Mouse (Mus musculus): ENCODE results near the gene Slain2. TPM values are rescaled to one million over a fixed set of nuclear protein-coding genes. Genes with fewer than 3 reads are reported as not detected.
"Not testable (repeated sequence)": the region's sequence is repeated elsewhere in the genome, so short reads cannot be mapped to it uniquely, and the experiment has no call there.

The Slain2 gene
- polyA plus RNA-seq, 1 experiment from 2014 or later, result 24.9 TPM

DNA sequence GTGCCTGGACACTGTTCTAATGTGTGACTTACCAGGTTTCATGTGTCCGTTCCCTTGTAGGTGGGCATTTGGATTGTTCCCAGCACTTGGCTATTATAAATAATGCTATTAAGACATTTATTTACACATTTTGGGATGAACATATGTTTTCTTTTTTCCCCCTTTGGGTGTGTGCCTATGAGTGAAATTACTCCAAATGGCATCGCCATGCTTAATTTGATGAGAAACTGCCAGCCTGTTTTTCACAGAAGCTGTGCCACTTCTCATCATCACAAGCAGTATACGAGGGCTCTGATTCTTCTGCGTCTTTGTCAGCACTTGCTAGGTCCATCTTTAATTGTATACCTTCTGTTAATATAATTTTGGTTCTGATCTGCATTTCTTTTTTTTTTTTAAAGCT, 6.3 kb downstream of the Slain2 start:
- Histone ChIP-seq H3K36me3 (ENCODE audit: control insufficient read depth, insufficient read depth, low read length) (0 out of 2 replicates have a peak, but pooled peaks cover 4% of the 10 kb centered on the region), H3K27ac (replicated peaks; ENCODE audit: low read depth, low read length) (no peak overlapping the region), H3K4me1 (ENCODE audit: control insufficient read depth, insufficient read depth, low read length) (peaks cover 22% of the 10 kb centered on the region), H3K4me2 (ENCODE audit: low read depth, low read length) (no peak overlapping the region), H3K27me3 (replicated peaks; ENCODE audit: control insufficient read depth, insufficient read depth, low read length) (no peaks in the 10 kb centered on the region), H3K9me3 (ENCODE audit: control insufficient read depth, low read length) (no peaks in the 10 kb centered on the region), H3K4me3 (ENCODE audit: low read depth, low read length) (no peak overlapping the region), H3K9ac (ENCODE audit: low read depth, low read length) (no peak overlapping the region)
- DNase-seq (ENCODE audit: low spot score) (no peak), ATAC-seq (ENCODE audit: low read depth) (no peak)
- WGBS, result 80% methylated on average over 4 of the region's 4 CpGs

GRCm38 (mm10) chr5:72921171-72921570, 7.1 kb downstream of the Slain2 start:
- H3K27ac ChIP-seq (replicated peaks; ENCODE audit: low read depth, low read length), result no peak overlapping the region
- H3K9ac ChIP-seq (ENCODE audit: low read depth, low read length), result no peak overlapping the region
- 82% methylated on average over 8 of the region's 8 CpGs for WGBS
- no peaks in the 10 kb centered on the region for H3K27me3 ChIP-seq (replicated peaks; ENCODE audit: control insufficient read depth, insufficient read depth, low read length)
- no peaks in the 10 kb centered on the region for H3K9me3 ChIP-seq (ENCODE audit: control insufficient read depth, low read length)
- H3K4me2 ChIP-seq (ENCODE audit: low read depth, low read length), result no peak overlapping the region
- ATAC-seq (ENCODE audit: low read depth), result no peak
- no peak overlapping the region for H3K4me3 ChIP-seq (ENCODE audit: low read depth, low read length)
- H3K4me1 ChIP-seq (ENCODE audit: control insufficient read depth, insufficient read depth, low read length), result peaks cover 14% of the 10 kb centered on the region
- no peak for DNase-seq (ENCODE audit: low spot score)
- 0 out of 2 replicates have a peak, but pooled peaks cover 4% of the 10 kb centered on the region for H3K36me3 ChIP-seq (ENCODE audit: control insufficient read depth, insufficient read depth, low read length)

DNA sequence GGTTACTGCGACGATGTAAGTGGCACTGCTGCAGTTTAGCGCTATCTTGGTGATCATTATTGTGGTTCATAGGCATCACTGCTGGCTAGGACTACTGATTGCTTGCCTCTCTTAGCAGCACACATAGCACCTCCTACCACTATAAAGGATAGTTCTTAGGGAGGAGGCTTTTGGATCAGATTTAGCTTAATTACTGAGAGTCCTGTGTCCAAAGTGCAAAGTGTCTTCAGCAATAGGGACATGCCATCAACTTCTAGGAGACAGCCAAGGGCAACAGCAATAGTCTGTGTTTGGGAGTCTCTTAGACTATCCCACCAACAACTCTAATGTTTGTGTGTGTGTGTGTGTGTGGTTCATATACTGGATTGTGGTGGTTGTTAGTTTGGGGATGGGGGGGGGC, 8.7 kb downstream of the Slain2 start:
- Histone ChIP-seq H3K4me3 (ENCODE audit: low read depth, low read length) (no peak overlapping the region), H3K27me3 (replicated peaks; ENCODE audit: control insufficient read depth, insufficient read depth, low read length) (no peaks in the 10 kb centered on the region), H3K36me3 (ENCODE audit: control insufficient read depth, insufficient read depth, low read length) (0 out of 2 replicates have a peak, but pooled peaks cover 4% of the 10 kb centered on the region), H3K27ac (replicated peaks; ENCODE audit: low read depth, low read length) (no peak overlapping the region), H3K4me2 (ENCODE audit: low read depth, low read length) (no peak overlapping the region), H3K9ac (ENCODE audit: low read depth, low read length) (no peak overlapping the region), H3K9me3 (ENCODE audit: control insufficient read depth, low read length) (no peaks in the 10 kb centered on the region), H3K4me1 (ENCODE audit: control insufficient read depth, insufficient read depth, low read length) (no peaks in the 10 kb centered on the region)
- ATAC-seq (ENCODE audit: low read depth) (no peak), DNase-seq (ENCODE audit: low spot score) (no peak)
- 98% methylated on average over 3 of the region's 3 CpGs for WGBS

DNA sequence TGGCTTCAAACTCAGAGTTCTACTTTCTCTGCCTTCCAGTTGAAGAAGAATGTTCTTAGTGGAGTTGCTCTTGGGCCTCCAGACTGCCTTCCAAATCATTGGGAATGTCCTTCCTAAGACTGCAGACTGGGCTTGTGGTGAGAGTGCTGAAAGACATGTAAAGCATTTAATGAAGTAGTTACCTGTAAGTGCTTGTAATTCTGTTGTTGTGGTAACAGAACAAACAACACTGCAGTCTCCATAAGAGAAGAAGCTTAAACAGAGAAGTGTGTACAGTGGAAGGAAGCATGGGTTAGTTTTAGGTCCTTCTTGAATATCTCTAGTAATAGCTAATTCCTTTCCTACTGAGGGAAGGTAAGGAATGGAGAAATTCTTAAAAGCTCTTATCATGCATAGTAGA, 13.0 kb downstream of the Slain2 start:
- Histone ChIP-seq H3K9me3 (ENCODE audit: control insufficient read depth, low read length) (no peaks in the 10 kb centered on the region), H3K4me3 (ENCODE audit: low read depth, low read length) (no peak overlapping the region), H3K9ac (ENCODE audit: low read depth, low read length) (no peak overlapping the region), H3K36me3 (ENCODE audit: control insufficient read depth, insufficient read depth, low read length) (no peaks in the 10 kb centered on the region), H3K27me3 (replicated peaks; ENCODE audit: control insufficient read depth, insufficient read depth, low read length) (no peaks in the 10 kb centered on the region), H3K27ac (replicated peaks; ENCODE audit: low read depth, low read length) (no peak overlapping the region), H3K4me1 (ENCODE audit: control insufficient read depth, insufficient read depth, low read length) (no peaks in the 10 kb centered on the region), H3K4me2 (ENCODE audit: low read depth, low read length) (no peak overlapping the region)
- DNase-seq (ENCODE audit: low spot score), result no peak
- ATAC-seq (ENCODE audit: low read depth), result no peak

DNA sequence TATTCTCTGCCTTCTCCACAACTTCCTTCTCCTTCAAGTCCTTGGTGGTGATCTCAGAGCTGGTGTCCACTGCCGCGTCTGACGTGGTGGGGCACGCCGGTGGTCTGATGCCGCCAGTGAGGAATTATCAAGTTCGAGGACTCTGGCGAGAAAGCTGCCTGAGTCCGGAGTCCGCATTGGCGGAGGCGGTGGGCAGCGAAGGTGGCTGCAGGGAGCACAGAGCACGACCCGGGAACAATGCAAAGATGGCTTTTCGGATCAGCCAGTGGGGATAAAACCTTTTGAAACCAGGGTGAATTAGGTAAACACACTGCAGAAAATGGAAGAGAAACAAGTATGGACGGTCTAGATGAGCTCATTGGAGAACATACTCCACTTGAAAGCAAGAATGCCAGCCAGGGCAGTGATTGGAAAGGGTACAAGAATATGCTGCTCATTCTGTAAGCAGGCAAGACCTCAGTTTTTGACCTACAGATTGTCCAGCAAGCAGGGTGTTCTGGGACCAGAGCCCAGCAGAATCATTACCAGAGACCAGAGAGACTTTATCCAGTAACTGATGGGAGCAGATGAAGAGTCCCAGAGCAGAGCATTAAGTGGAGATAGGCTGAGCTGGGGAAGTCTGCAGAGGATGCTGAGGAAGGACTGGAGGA, 19.0 kb downstream of the Slain2 start:
- Histone ChIP-seq H3K27me3 (replicated peaks; ENCODE audit: control insufficient read depth, insufficient read depth, low read length) (no peaks in the 10 kb centered on the region), H3K36me3 (ENCODE audit: control insufficient read depth, insufficient read depth, low read length) (no peaks in the 10 kb centered on the region), H3K9me3 (ENCODE audit: control insufficient read depth, low read length) (peaks cover 5% of the 10 kb centered on the region; the same call in 1 of the 2 replicates), H3K9ac (ENCODE audit: low read depth, low read length) (no peak overlapping the region), H3K4me3 (ENCODE audit: low read depth, low read length) (no peak overlapping the region), H3K4me1 (ENCODE audit: control insufficient read depth, insufficient read depth, low read length) (no peaks in the 10 kb centered on the region), H3K27ac (replicated peaks; ENCODE audit: low read depth, low read length) (no peak overlapping the region), H3K4me2 (ENCODE audit: low read depth, low read length) (no peak overlapping the region)
- WGBS, result 92% methylated on average over 17 of the region's 17 CpGs
- no peak for ATAC-seq (ENCODE audit: low read depth)
- no peak for DNase-seq (ENCODE audit: low spot score)

- 97% methylated on average over 3 of the region's 3 CpGs for WGBS
- not testable (repeated sequence) for H3K4me3 ChIP-seq (ENCODE audit: low read depth, low read length)
These were observed 24.3 kb downstream of the Slain2 start for GRCm38 (mm10) chr5:72938421-72938820.

GRCm38 (mm10) chr5:72939311-72939710, 25.2 kb downstream of the Slain2 start:
- no peaks in the 10 kb centered on the region for H3K27me3 ChIP-seq (replicated peaks; ENCODE audit: control insufficient read depth, insufficient read depth, low read length)
- no peak overlapping the region for H3K9ac ChIP-seq (ENCODE audit: low read depth, low read length)
- H3K36me3 ChIP-seq (ENCODE audit: control insufficient read depth, insufficient read depth, low read length), result peaks cover 9% of the 10 kb centered on the region; the same call in 1 of the 2 replicates
- DNase-seq (ENCODE audit: low spot score) (no peak), ATAC-seq (ENCODE audit: low read depth) (no peak)
- H3K27ac ChIP-seq (replicated peaks; ENCODE audit: low read depth, low read length), result no peak overlapping the region
- no peak overlapping the region for H3K4me3 ChIP-seq (ENCODE audit: low read depth, low read length)
- no peaks in the 10 kb centered on the region for H3K9me3 ChIP-seq (ENCODE audit: control insufficient read depth, low read length)
- H3K4me2 ChIP-seq (ENCODE audit: low read depth, low read length), result no peak overlapping the region
- WGBS, result 95% methylated on average over 2 of the region's 2 CpGs
- H3K4me1 ChIP-seq (ENCODE audit: control insufficient read depth, insufficient read depth, low read length), result no peaks in the 10 kb centered on the region

More at GRCm38 (mm10) chr5:72938421-72938820, 24.3 kb downstream of the Slain2 start:
- not testable (repeated sequence) for DNase-seq (ENCODE audit: low spot score); H3K4me2 ChIP-seq (ENCODE audit: low read depth, low read length); H3K27ac ChIP-seq (replicated peaks; ENCODE audit: low read depth, low read length); H3K9me3 ChIP-seq (ENCODE audit: control insufficient read depth, low read length); H3K27me3 ChIP-seq (replicated peaks; ENCODE audit: control insufficient read depth, insufficient read depth, low read length); H3K9ac ChIP-seq (ENCODE audit: low read depth, low read length); ATAC-seq (ENCODE audit: low read depth); H3K36me3 ChIP-seq (ENCODE audit: control insufficient read depth, insufficient read depth, low read length); H3K4me1 ChIP-seq (ENCODE audit: control insufficient read depth, insufficient read depth, low read length)

GRCm38 (mm10) chr5:72940906-72941432, 26.9 kb downstream of the Slain2 start:
- Histone ChIP-seq H3K27ac (replicated peaks; ENCODE audit: low read depth, low read length) (no peak overlapping the region), H3K9me3 (ENCODE audit: control insufficient read depth, low read length) (no peaks in the 10 kb centered on the region), H3K36me3 (ENCODE audit: control insufficient read depth, insufficient read depth, low read length) (peaks cover 9% of the 10 kb centered on the region; the same call in 1 of the 2 replicates), H3K4me1 (ENCODE audit: control insufficient read depth, insufficient read depth, low read length) (no peaks in the 10 kb centered on the region), H3K4me2 (ENCODE audit: low read depth, low read length) (no peak overlapping the region), H3K27me3 (replicated peaks; ENCODE audit: control insufficient read depth, insufficient read depth, low read length) (no peaks in the 10 kb centered on the region), H3K9ac (ENCODE audit: low read depth, low read length) (no peak overlapping the region), H3K4me3 (ENCODE audit: low read depth, low read length) (no peak overlapping the region)
- WGBS, result 87% methylated on average over 5 of the region's 5 CpGs
- no peak for ATAC-seq (ENCODE audit: low read depth)
- no peak for DNase-seq (ENCODE audit: low spot score)

- Histone ChIP-seq H3K9me3 (ENCODE audit: control insufficient read depth, low read length) (no peaks in the 10 kb centered on the region), H3K27ac (replicated peaks; ENCODE audit: low read depth, low read length) (no peak overlapping the region), H3K9ac (ENCODE audit: low read depth, low read length) (no peak overlapping the region), H3K36me3 (ENCODE audit: control insufficient read depth, insufficient read depth, low read length) (peaks cover 25% of the 10 kb centered on the region), H3K4me2 (ENCODE audit: low read depth, low read length) (no peak overlapping the region), H3K4me3 (ENCODE audit: low read depth, low read length) (no peak overlapping the region), H3K4me1 (ENCODE audit: control insufficient read depth, insufficient read depth, low read length) (no peaks in the 10 kb centered on the region), H3K27me3 (replicated peaks; ENCODE audit: control insufficient read depth, insufficient read depth, low read length) (no peaks in the 10 kb centered on the region)
- 88% methylated on average over 1 of the region's 1 CpGs for WGBS
- no peak for ATAC-seq (ENCODE audit: low read depth)
- no peak for DNase-seq (ENCODE audit: low spot score)
These were observed 34.0 kb downstream of the Slain2 start for GRCm38 (mm10) chr5:72948136-72948535.

Measured in embryonic facial prominence, embryonic 14.5 days (tissue).